Mouse (Mus musculus) C2C12 (cell line): ENCODE measurements around the gene Lrriq4.

ENCODE experiments used
- CTCF ChIP-seq: IDR thresholded peaks from one replicate; pipeline ENCODE4 v1.5.1; 2011; ENCODE audit not compliant: control insufficient read depth, insufficient read depth, insufficient read length
- FOSL1 ChIP-seq: IDR thresholded peaks from one replicate; pipeline ENCODE4 v1.8.0; 2011; ENCODE audit warnings: mild to moderate bottlenecking, low read length; ENCODE audit not compliant: poor library complexity, insufficient read depth, severe bottlenecking
- MAX ChIP-seq: IDR thresholded peaks from one replicate; pipeline ENCODE4 v1.6.1; 2011; ENCODE audit warnings: mild to moderate bottlenecking, control low read depth
- USF1 ChIP-seq: IDR thresholded peaks from one replicate; pipeline ENCODE4 v1.6.1; 2011; ENCODE audit warnings: low read depth, mild to moderate bottlenecking, control low read depth, moderate library complexity

DNA sequence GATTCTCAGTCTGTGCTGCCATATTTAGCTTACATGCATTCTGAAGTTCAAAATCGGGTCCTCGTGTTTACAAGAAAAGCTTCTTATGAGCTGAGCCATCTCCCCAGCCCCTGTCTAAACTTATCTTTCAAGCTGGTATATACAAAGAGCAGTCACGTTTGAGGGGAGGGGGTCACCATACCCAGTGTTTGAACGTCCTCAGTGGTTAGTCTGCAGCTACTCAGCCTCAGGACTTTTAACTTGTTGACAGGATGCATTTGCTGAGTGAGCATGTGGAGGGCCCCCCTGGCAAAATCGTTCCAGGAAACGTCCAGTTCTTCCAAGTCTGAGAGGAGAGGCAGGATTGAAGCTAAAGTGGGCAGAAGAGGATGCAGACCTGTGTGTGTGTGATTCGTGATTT is 46.7 kb downstream of the Lrriq4 start:
- no peak for TF ChIP-seq CTCF
- no peak for TF ChIP-seq MAX
- no peak for TF ChIP-seq USF1
- TF ChIP-seq FOSL1: no peak
